Mouse (Mus musculus): ENCODE measurements around the gene Cdh13. TPM values are rescaled to one million over a fixed set of nuclear protein-coding genes. Genes with fewer than 3 reads are reported as not detected.

Cdh13 gene
- total RNA-seq, 1 experiment from 2014 or later, result not detected

GRCm38 (mm10) chr8:118838801-118839200 is 555.3 kb downstream of the Cdh13 start:
- no peak for ATAC-seq (ENCODE audit: extremely low read depth, insufficient number of reproducible peaks, low FRiP score, poor library complexity, severe bottlenecking)

GRCm38 (mm10) chr8:118845690-118846089 is 562.2 kb downstream of the Cdh13 start:
- ATAC-seq (ENCODE audit: extremely low read depth, insufficient number of reproducible peaks, low FRiP score, poor library complexity, severe bottlenecking), result no peak

- ATAC-seq (ENCODE audit: extremely low read depth, insufficient number of reproducible peaks, low FRiP score, poor library complexity, severe bottlenecking), result no peak
These were observed 564.5 kb downstream of the Cdh13 start for GRCm38 (mm10) chr8:118848021-118848420.

- ATAC-seq (ENCODE audit: extremely low read depth, insufficient number of reproducible peaks, low FRiP score, poor library complexity, severe bottlenecking), result no peak
These were observed 566.0 kb downstream of the Cdh13 start for GRCm38 (mm10) chr8:118849515-118849914.

GRCm38 (mm10) chr8:118850381-118850780 is 566.8 kb downstream of the Cdh13 start:
- ATAC-seq (ENCODE audit: extremely low read depth, insufficient number of reproducible peaks, low FRiP score, poor library complexity, severe bottlenecking), result no peak

- no peak for ATAC-seq (ENCODE audit: extremely low read depth, insufficient number of reproducible peaks, low FRiP score, poor library complexity, severe bottlenecking)
These were observed 567.8 kb downstream of the Cdh13 start for GRCm38 (mm10) chr8:118851361-118851760.

- ATAC-seq (ENCODE audit: extremely low read depth, insufficient number of reproducible peaks, low FRiP score, poor library complexity, severe bottlenecking), result no peak
These were observed 569.3 kb downstream of the Cdh13 start for GRCm38 (mm10) chr8:118852861-118853260.

- no peak for ATAC-seq (ENCODE audit: extremely low read depth, insufficient number of reproducible peaks, low FRiP score, poor library complexity, severe bottlenecking)
These were observed 571.1 kb downstream of the Cdh13 start for GRCm38 (mm10) chr8:118854656-118855055.

- no peak for ATAC-seq (ENCODE audit: extremely low read depth, insufficient number of reproducible peaks, low FRiP score, poor library complexity, severe bottlenecking)
These were observed 582.8 kb downstream of the Cdh13 start for GRCm38 (mm10) chr8:118866332-118866731.

- no peak for ATAC-seq (ENCODE audit: extremely low read depth, insufficient number of reproducible peaks, low FRiP score, poor library complexity, severe bottlenecking)
These were observed 587.2 kb downstream of the Cdh13 start for GRCm38 (mm10) chr8:118870711-118871110.

GRCm38 (mm10) chr8:118879939-118880825 is 596.6 kb downstream of the Cdh13 start:
- no peak for ATAC-seq (ENCODE audit: extremely low read depth, insufficient number of reproducible peaks, low FRiP score, poor library complexity, severe bottlenecking)

- no peak for ATAC-seq (ENCODE audit: extremely low read depth, insufficient number of reproducible peaks, low FRiP score, poor library complexity, severe bottlenecking)
These were observed 600.8 kb downstream of the Cdh13 start for GRCm38 (mm10) chr8:118884296-118884695.

GRCm38 (mm10) chr8:118884988-118885387 is 601.5 kb downstream of the Cdh13 start:
- no peak for ATAC-seq (ENCODE audit: extremely low read depth, insufficient number of reproducible peaks, low FRiP score, poor library complexity, severe bottlenecking)

- ATAC-seq (ENCODE audit: extremely low read depth, insufficient number of reproducible peaks, low FRiP score, poor library complexity, severe bottlenecking), result no peak
These were observed 618.9 kb downstream of the Cdh13 start for GRCm38 (mm10) chr8:118902402-118902801.

- no peak for ATAC-seq (ENCODE audit: extremely low read depth, insufficient number of reproducible peaks, low FRiP score, poor library complexity, severe bottlenecking)
These were observed 633.0 kb downstream of the Cdh13 start for GRCm38 (mm10) chr8:118916513-118916912.

GRCm38 (mm10) chr8:118937412-118937811 is 653.9 kb downstream of the Cdh13 start:
- no peak for ATAC-seq (ENCODE audit: extremely low read depth, insufficient number of reproducible peaks, low FRiP score, poor library complexity, severe bottlenecking)

- no peak for ATAC-seq (ENCODE audit: extremely low read depth, insufficient number of reproducible peaks, low FRiP score, poor library complexity, severe bottlenecking)
These were observed 654.5 kb downstream of the Cdh13 start for GRCm38 (mm10) chr8:118938025-118938424.

- no peak for ATAC-seq (ENCODE audit: extremely low read depth, insufficient number of reproducible peaks, low FRiP score, poor library complexity, severe bottlenecking)
These were observed 668.5 kb downstream of the Cdh13 start for GRCm38 (mm10) chr8:118951766-118952741.

GRCm38 (mm10) chr8:118956109-118956508 is 672.6 kb downstream of the Cdh13 start:
- no peak for ATAC-seq (ENCODE audit: extremely low read depth, insufficient number of reproducible peaks, low FRiP score, poor library complexity, severe bottlenecking)

All from neutrophil, adult 5-6 weeks (primary cell).